ENCODE assay signal across 23 mouse cellular contexts in genomic region chr1:143822677-143823076, GRCm38 (mm10). TPM values are rescaled to one million over a fixed set of nuclear protein-coding genes. Genes with fewer than 3 reads are reported as not detected.
DNase-seq lines count a peak whose midpoint lies in the region; ATAC-seq and TF ChIP-seq lines count a peak whose summit lies in the region.
"Had no signal": no experiment of that assay in that cellular context is flagged by ENCODE, and none has a peak within 500 bp of the region (broad histone marks: within the 10 kb centered on the region; RNA-seq: fewer than 3 reads in every experiment).

No protein-coding gene starts in this region.

- 89% methylated on average over 3 of the region's 3 CpGs for WGBS in forebrain, embryonic 10.5 days
- 72% methylated on average over 3 of the region's 3 CpGs for WGBS in forebrain, embryonic 16.5 days
- WGBS in liver, adult 2 months = 22% methylated on average over 3 of the region's 3 CpGs
- WGBS in liver, embryonic 12.5 days (ENCODE audit: insufficient replicate concordance) = 73% methylated on average over 3 of the region's 3 CpGs
- WGBS in midbrain, embryonic 10.5 days = 90% methylated on average over 3 of the region's 3 CpGs
- WGBS in midbrain, postnatal 0 days = 90% methylated on average over 3 of the region's 3 CpGs

- 0 out of 2 replicates have a peak overlapping the region, but pooled peaks have one; percentile 3 for H3K27ac ChIP-seq in forebrain, embryonic 10.5 days
- H3K27ac ChIP-seq in forebrain, embryonic 16.5 days (ENCODE audit: low read length) = no peak overlapping the region
- H3K27ac ChIP-seq in liver, adult 2 months (replicated peaks; ENCODE audit: insufficient read depth, low read depth, low read length) = no peak overlapping the region
- no peak overlapping the region for H3K27ac ChIP-seq in liver, embryonic 12.5 days
- peak overlapping the region; percentile 49; the same call in 1 of the 2 replicates for H3K27ac ChIP-seq in midbrain, embryonic 10.5 days (replicated peaks)
- H3K27ac ChIP-seq in midbrain, postnatal 0 days (ENCODE audit: low read depth, low read length) = no peak overlapping the region
- H3K27ac ChIP-seq: embryonic facial prominence, embryonic 10.5 days; embryonic facial prominence, embryonic 12.5 days; forebrain, embryonic 12.5 days had no signal

- H3K4me3 ChIP-seq in forebrain, embryonic 10.5 days = no peak overlapping the region
- no peak overlapping the region for H3K4me3 ChIP-seq in forebrain, embryonic 16.5 days (replicated peaks; ENCODE audit: low read length)
- H3K4me3 ChIP-seq in liver, adult 2 months (ENCODE audit: insufficient read depth, low read depth, low read length) = no peak overlapping the region
- no peak overlapping the region for H3K4me3 ChIP-seq in liver, embryonic 12.5 days
- H3K4me3 ChIP-seq in midbrain, embryonic 10.5 days = no peak overlapping the region
- no peak overlapping the region for H3K4me3 ChIP-seq in midbrain, postnatal 0 days (ENCODE audit: low read depth, low read length)
- H3K4me3 ChIP-seq: embryonic facial prominence, embryonic 10.5 days; embryonic facial prominence, embryonic 12.5 days; forebrain, embryonic 12.5 days had no signal

- no peaks in the 10 kb centered on the region for H3K36me3 ChIP-seq in forebrain, embryonic 10.5 days (replicated peaks)
- no peaks in the 10 kb centered on the region for H3K36me3 ChIP-seq in forebrain, embryonic 16.5 days (ENCODE audit: control insufficient read depth, insufficient read depth)
- no peaks in the 10 kb centered on the region for H3K36me3 ChIP-seq in liver, adult 2 months (ENCODE audit: control insufficient read depth, insufficient read depth, low read length)
- no peaks in the 10 kb centered on the region for H3K36me3 ChIP-seq in liver, embryonic 12.5 days
- H3K36me3 ChIP-seq in midbrain, embryonic 10.5 days = no peaks in the 10 kb centered on the region
- H3K36me3 ChIP-seq in midbrain, postnatal 0 days (ENCODE audit: insufficient read depth, low read length) = no peaks in the 10 kb centered on the region
- H3K36me3 ChIP-seq: embryonic facial prominence, embryonic 10.5 days; embryonic facial prominence, embryonic 12.5 days; forebrain, embryonic 12.5 days had no signal

- TF ChIP-seq CTCF in liver, adult 2 months (IDR thresholded peaks at IDR 0.05; ENCODE audit: low read depth, low read length) = no peak
- TF ChIP-seq CTCF in midbrain, postnatal 0 days (IDR thresholded peaks at IDR 0.05) = no peak

- ATAC-seq in forebrain, embryonic 16.5 days = no peak
- ATAC-seq in liver, embryonic 12.5 days = no peak
- ATAC-seq in midbrain, postnatal 0 days (ENCODE audit: low FRiP score) = no peak
- ATAC-seq: CD4-positive, CD25-positive, alpha-beta regulatory T cell, adult 4 months; forebrain, embryonic 14.5 days; forebrain, postnatal 0 days had no signal

- no peaks in the 10 kb centered on the region for H3K79me2 ChIP-seq in liver, adult 2 months (ENCODE audit: control insufficient read depth, insufficient read depth, low read length)

- no peaks in the 10 kb centered on the region for H3K27me3 ChIP-seq in forebrain, embryonic 10.5 days (ENCODE audit: poor library complexity, severe bottlenecking)
- no peaks in the 10 kb centered on the region for H3K27me3 ChIP-seq in forebrain, embryonic 16.5 days (replicated peaks; ENCODE audit: control insufficient read depth, insufficient read depth, low read length)
- H3K27me3 ChIP-seq in liver, adult 2 months (ENCODE audit: control insufficient read depth, insufficient read depth, low read length) = no peaks in the 10 kb centered on the region
- H3K27me3 ChIP-seq in liver, embryonic 12.5 days (replicated peaks) = no peaks in the 10 kb centered on the region
- H3K27me3 ChIP-seq in midbrain, embryonic 10.5 days (ENCODE audit: low read depth, poor library complexity, severe bottlenecking) = no peaks in the 10 kb centered on the region
- no peaks in the 10 kb centered on the region for H3K27me3 ChIP-seq in midbrain, postnatal 0 days (ENCODE audit: insufficient read depth, low read length)
- H3K27me3 ChIP-seq: CH12.LX; embryonic facial prominence, embryonic 12.5 days; forebrain, embryonic 12.5 days had no signal

- peaks cover 34% of the 10 kb centered on the region for H3K4me1 ChIP-seq in forebrain, embryonic 10.5 days
- H3K4me1 ChIP-seq in forebrain, embryonic 16.5 days (replicated peaks; ENCODE audit: control insufficient read depth, insufficient read depth, low read length) = 0 out of 2 replicates have a peak, but pooled peaks cover 2% of the 10 kb centered on the region
- H3K4me1 ChIP-seq in liver, adult 2 months (ENCODE audit: control insufficient read depth, insufficient read depth, low read length) = no peaks in the 10 kb centered on the region
- H3K4me1 ChIP-seq in liver, embryonic 12.5 days = no peaks in the 10 kb centered on the region
- peaks cover 37% of the 10 kb centered on the region for H3K4me1 ChIP-seq in midbrain, embryonic 10.5 days
- no peaks in the 10 kb centered on the region for H3K4me1 ChIP-seq in midbrain, postnatal 0 days (ENCODE audit: insufficient read depth, low read length)
- H3K4me1 ChIP-seq: embryonic facial prominence, embryonic 12.5 days had no signal

- H3K9ac ChIP-seq in forebrain, embryonic 16.5 days (replicated peaks; ENCODE audit: low read depth, low read length) = no peak overlapping the region
- no peak overlapping the region for H3K9ac ChIP-seq in liver, adult 2 months (ENCODE audit: low read depth, low read length)
- no peak overlapping the region for H3K9ac ChIP-seq in liver, embryonic 12.5 days
- no peak overlapping the region for H3K9ac ChIP-seq in midbrain, postnatal 0 days (replicated peaks; ENCODE audit: low read length, poor library complexity, severe bottlenecking)
- H3K9ac ChIP-seq: embryonic facial prominence, embryonic 12.5 days; forebrain, embryonic 12.5 days; forebrain, postnatal 0 days had no signal

- DNase-seq in forebrain, embryonic 10.5 days (ENCODE audit: extremely low spot score, low spot score) = no peak
- DNase-seq in liver, adult 2 months (ENCODE audit: extremely low read depth, low read depth, low spot score) = peak; percentile 74
- no peak for DNase-seq in midbrain, embryonic 10.5 days (ENCODE audit: low spot score)
- DNase-seq in midbrain, postnatal 0 days (ENCODE audit: low spot score) = no peak
- DNase-seq: adrenal gland, adult 8-10 months; adrenal gland, postnatal 14 days; adrenal gland, postnatal 36 days; B cell, adult 2 months; cerebellum, adult 11-12 months; cerebellum, adult 2 months; cerebellum, adult 9-10 months; cerebellum, postnatal 10 days; cerebellum, postnatal 25 days; forebrain, postnatal 0 days had no signal

- H3K9me3 ChIP-seq in forebrain, embryonic 10.5 days = no peaks in the 10 kb centered on the region
- no peaks in the 10 kb centered on the region for H3K9me3 ChIP-seq in forebrain, embryonic 16.5 days (ENCODE audit: control insufficient read depth, low read length)
- H3K9me3 ChIP-seq in liver, embryonic 12.5 days (replicated peaks) = no peaks in the 10 kb centered on the region
- no peaks in the 10 kb centered on the region for H3K9me3 ChIP-seq in midbrain, embryonic 10.5 days (replicated peaks)
- no peaks in the 10 kb centered on the region for H3K9me3 ChIP-seq in midbrain, postnatal 0 days (ENCODE audit: low read length)
- H3K9me3 ChIP-seq: embryonic facial prominence, embryonic 10.5 days; embryonic facial prominence, embryonic 12.5 days; forebrain, embryonic 12.5 days; G1E had no signal

- TF ChIP-seq POLR2A in liver, adult 2 months (IDR thresholded peaks at IDR 0.05; ENCODE audit: extremely low read depth, insufficient read depth, low read length) = no peak

- no peak overlapping the region for H3K4me2 ChIP-seq in forebrain, embryonic 16.5 days (ENCODE audit: low read length)
- no peak overlapping the region for H3K4me2 ChIP-seq in liver, embryonic 12.5 days
- H3K4me2 ChIP-seq in midbrain, postnatal 0 days (ENCODE audit: low read depth, low read length, poor library complexity, severe bottlenecking) = no peak overlapping the region
- H3K4me2 ChIP-seq: embryonic facial prominence, embryonic 12.5 days; forebrain, embryonic 12.5 days had no signal

RNA-seq across cellular contexts. Expression of gene Uchl5, which starts 45.6 kb away (rescaled TPM):
- polyA plus RNA-seq in forebrain, embryonic 10.5 days (2016; fragmentation: Nextera tagmentation; extraction: Ambion mirVana) = 122 and 129 TPM in 2 replicates
- 70.5 and 72.9 TPM in 2 replicates for polyA plus RNA-seq in forebrain, embryonic 16.5 days (2015; fragmentation: Nextera tagmentation; extraction: Ambion mirVana)
- 9.9 and 13.0 TPM in 2 replicates for total RNA-seq in liver, adult 2 months (2014; rRNA removed)
- 3.6 and 3.8 TPM in 2 replicates for polyA plus RNA-seq in liver, adult 2 months (2012; rRNA removed)
- polyA plus RNA-seq in liver, embryonic 12.5 days (2016; fragmentation: Nextera tagmentation; extraction: Ambion mirVana) = 117 and 128 TPM in 2 replicates
- 102 and 116 TPM in 2 replicates for polyA plus RNA-seq in midbrain, embryonic 10.5 days (2016; fragmentation: Nextera tagmentation; extraction: Ambion mirVana)
- 9.2 and 24.9 TPM in 2 replicates for total RNA-seq in midbrain, postnatal 0 days (2014; rRNA removed)
- 57.6 and 63.0 TPM in 2 replicates for polyA plus RNA-seq in midbrain, postnatal 0 days (2015; fragmentation: Nextera tagmentation; extraction: Ambion mirVana)

RNA-seq across cellular contexts. Expression of gene Trove2, which starts 45.8 kb away (rescaled TPM):
- 33.5 and 36.1 TPM in 2 replicates for polyA plus RNA-seq in forebrain, embryonic 10.5 days (2016; fragmentation: Nextera tagmentation; extraction: Ambion mirVana)
- 53.1 and 63.4 TPM in 2 replicates for polyA plus RNA-seq in forebrain, embryonic 16.5 days (2015; fragmentation: Nextera tagmentation; extraction: Ambion mirVana)
- 3.3 and 3.5 TPM in 2 replicates for total RNA-seq in liver, adult 2 months (2014; rRNA removed)
- 0.24 and 0.29 TPM in 2 replicates for polyA plus RNA-seq in liver, adult 2 months (2012; rRNA removed)
- polyA plus RNA-seq in liver, embryonic 12.5 days (2016; fragmentation: Nextera tagmentation; extraction: Ambion mirVana) = 4.1 and 4.6 TPM in 2 replicates
- 33.8 and 43.8 TPM in 2 replicates for polyA plus RNA-seq in midbrain, embryonic 10.5 days (2016; fragmentation: Nextera tagmentation; extraction: Ambion mirVana)
- total RNA-seq in midbrain, postnatal 0 days (2014; rRNA removed) = 31.5 and 41.5 TPM in 2 replicates
- 22.1 and 24.9 TPM in 2 replicates for polyA plus RNA-seq in midbrain, postnatal 0 days (2015; fragmentation: Nextera tagmentation; extraction: Ambion mirVana)

Comparison
In these comparisons a context has a peak if more than half of its experiments do, and no peak if none do; other contexts are left out.
1. H3K27ac ChIP-seq: peak in forebrain, embryonic 10.5 days (single experiment) and midbrain, embryonic 10.5 days (single experiment); none in forebrain, embryonic 16.5 days (single experiment), liver, adult 2 months (single experiment), liver, embryonic 12.5 days (single experiment) and midbrain, postnatal 0 days (single experiment).
2. RNA of gene Uchl5, which starts 45.6 kb away (polyA plus RNA-seq): 117 to 128 TPM in liver, embryonic 12.5 days, 122 to 129 TPM in forebrain, embryonic 10.5 days, 102 to 116 TPM in midbrain, embryonic 10.5 days, 70.5 to 72.9 TPM in forebrain, embryonic 16.5 days and 57.6 to 63.0 TPM in midbrain, postnatal 0 days; 3.6 to 3.8 TPM in liver, adult 2 months; every median in the first group is over 10 times any median in the second.